Mouse (Mus musculus): Measurements from ENCODE around the gene Rogdi. TPM values are rescaled to one million over a fixed set of nuclear protein-coding genes. Genes with fewer than 3 reads are reported as not detected.

The Rogdi gene
- polyA plus RNA-seq, 1 experiment from 2014 or later, result 65.9 TPM

GRCm38 (mm10) chr16:5029847-5030246, 16.5 kb upstream of the Rogdi start:
- no peaks in the 10 kb centered on the region for H3K9me3 ChIP-seq (ENCODE audit: control insufficient read depth, low read length)
- H3K4me2 ChIP-seq, result no peak overlapping the region
- DNase-seq (ENCODE audit: low spot score), result no peak
- no peaks in the 10 kb centered on the region for H3K27me3 ChIP-seq (replicated peaks; ENCODE audit: control insufficient read depth, insufficient read depth, low read length)
- H3K36me3 ChIP-seq (ENCODE audit: control insufficient read depth, insufficient read depth, low read length), result peaks cover 59% of the 10 kb centered on the region
- no peak for ATAC-seq (replicated peaks; ENCODE audit: low FRiP score)
- WGBS, result 55% methylated on average over 2 of the region's 2 CpGs
- H3K27ac ChIP-seq (ENCODE audit: low read depth, low read length), result no peak overlapping the region
- no peak overlapping the region for H3K9ac ChIP-seq (ENCODE audit: low read depth, low read length)
- H3K4me1 ChIP-seq (replicated peaks; ENCODE audit: control insufficient read depth, insufficient read depth, low read length), result no peaks in the 10 kb centered on the region
- no peak overlapping the region for H3K4me3 ChIP-seq (ENCODE audit: low read depth, low read length)

GRCm38 (mm10) chr16:5024021-5024420, 10.7 kb upstream of the Rogdi start:
- 95% methylated on average over 3 of the region's 3 CpGs for WGBS
- no peak for ATAC-seq (replicated peaks; ENCODE audit: low FRiP score)
- DNase-seq (ENCODE audit: low spot score), result no peak

GRCm38 (mm10) chr16:5014578-5014977, 1.2 kb upstream of the Rogdi start:
- WGBS, result 82% methylated on average over 4 of the region's 4 CpGs
- Histone ChIP-seq H3K27ac (ENCODE audit: low read depth, low read length) (no peak overlapping the region), H3K9me3 (ENCODE audit: control insufficient read depth, low read length) (no peaks in the 10 kb centered on the region), H3K4me1 (replicated peaks; ENCODE audit: control insufficient read depth, insufficient read depth, low read length) (peaks cover 17% of the 10 kb centered on the region), H3K4me3 (ENCODE audit: low read depth, low read length) (no peak overlapping the region), H3K36me3 (ENCODE audit: control insufficient read depth, insufficient read depth, low read length) (peaks cover 31% of the 10 kb centered on the region), H3K4me2 (no peak overlapping the region), H3K27me3 (replicated peaks; ENCODE audit: control insufficient read depth, insufficient read depth, low read length) (no peaks in the 10 kb centered on the region), H3K9ac (ENCODE audit: low read depth, low read length) (no peak overlapping the region)
- no peak for ATAC-seq (replicated peaks; ENCODE audit: low FRiP score)
- no peak for DNase-seq (ENCODE audit: low spot score)

More at GRCm38 (mm10) chr16:5024021-5024420, 10.7 kb upstream of the Rogdi start:
- Histone ChIP-seq H3K27me3 (replicated peaks; ENCODE audit: control insufficient read depth, insufficient read depth, low read length) (no peaks in the 10 kb centered on the region), H3K4me3 (ENCODE audit: low read depth, low read length) (no peak overlapping the region), H3K4me1 (replicated peaks; ENCODE audit: control insufficient read depth, insufficient read depth, low read length) (no peaks in the 10 kb centered on the region), H3K36me3 (ENCODE audit: control insufficient read depth, insufficient read depth, low read length) (peaks cover 58% of the 10 kb centered on the region), H3K4me2 (no peak overlapping the region), H3K27ac (ENCODE audit: low read depth, low read length) (no peak overlapping the region), H3K9ac (ENCODE audit: low read depth, low read length) (no peak overlapping the region), H3K9me3 (ENCODE audit: control insufficient read depth, low read length) (no peaks in the 10 kb centered on the region)

- ATAC-seq (replicated peaks; ENCODE audit: low FRiP score), result peak; percentile 81
- DNase-seq (ENCODE audit: low spot score), result no peak
- H3K27ac ChIP-seq (ENCODE audit: low read depth, low read length), result peak overlapping the region; percentile 2; the same call in 1 of the 2 replicates
- H3K9ac ChIP-seq (ENCODE audit: low read depth, low read length), result peak overlapping the region; percentile 63
- H3K27me3 ChIP-seq (replicated peaks; ENCODE audit: control insufficient read depth, insufficient read depth, low read length), result no peaks in the 10 kb centered on the region
- no peaks in the 10 kb centered on the region for H3K9me3 ChIP-seq (ENCODE audit: control insufficient read depth, low read length)
- H3K4me2 ChIP-seq, result peak overlapping the region; percentile 98
- peaks cover 12% of the 10 kb centered on the region for H3K36me3 ChIP-seq (ENCODE audit: control insufficient read depth, insufficient read depth, low read length)
- peak overlapping the region; percentile 66 for H3K4me3 ChIP-seq (ENCODE audit: low read depth, low read length)
- 42% methylated on average over 13 of the region's 13 CpGs for WGBS
- H3K4me1 ChIP-seq (replicated peaks; ENCODE audit: control insufficient read depth, insufficient read depth, low read length), result peaks cover 17% of the 10 kb centered on the region
These were observed 1.0 kb downstream of the Rogdi start for GRCm38 (mm10) chr16:5012036-5013005.

GRCm38 (mm10) chr16:5011285-5011684, 2.1 kb downstream of the Rogdi start:
- DNase-seq (ENCODE audit: low spot score) (no peak), ATAC-seq (replicated peaks; ENCODE audit: low FRiP score) (no peak)
- H3K4me1 ChIP-seq (replicated peaks; ENCODE audit: control insufficient read depth, insufficient read depth, low read length), result peaks cover 17% of the 10 kb centered on the region
- no peak overlapping the region for H3K9ac ChIP-seq (ENCODE audit: low read depth, low read length)
- H3K4me3 ChIP-seq (ENCODE audit: low read depth, low read length), result no peak overlapping the region
- no peaks in the 10 kb centered on the region for H3K27me3 ChIP-seq (replicated peaks; ENCODE audit: control insufficient read depth, insufficient read depth, low read length)
- 57% methylated on average over 7 of the region's 7 CpGs for WGBS
- no peak overlapping the region for H3K27ac ChIP-seq (ENCODE audit: low read depth, low read length)
- H3K36me3 ChIP-seq (ENCODE audit: control insufficient read depth, insufficient read depth, low read length), result peaks cover 8% of the 10 kb centered on the region
- H3K9me3 ChIP-seq (ENCODE audit: control insufficient read depth, low read length), result no peaks in the 10 kb centered on the region
- H3K4me2 ChIP-seq, result no peak overlapping the region

GRCm38 (mm10) chr16:5010371-5010935, 2.9 kb downstream of the Rogdi start:
- 85% methylated on average over 10 of the region's 10 CpGs for WGBS
- ATAC-seq (replicated peaks; ENCODE audit: low FRiP score) (no peak), DNase-seq (ENCODE audit: low spot score) (no peak)
- Histone ChIP-seq H3K27ac (ENCODE audit: low read depth, low read length) (no peak overlapping the region), H3K4me3 (ENCODE audit: low read depth, low read length) (no peak overlapping the region), H3K36me3 (ENCODE audit: control insufficient read depth, insufficient read depth, low read length) (peaks cover 7% of the 10 kb centered on the region; the same call in 1 of the 2 replicates), H3K4me2 (peak overlapping the region; percentile 16; the same call in 1 of the 2 replicates), H3K4me1 (replicated peaks; ENCODE audit: control insufficient read depth, insufficient read depth, low read length) (peaks cover 17% of the 10 kb centered on the region), H3K9me3 (ENCODE audit: control insufficient read depth, low read length) (no peaks in the 10 kb centered on the region), H3K27me3 (replicated peaks; ENCODE audit: control insufficient read depth, insufficient read depth, low read length) (no peaks in the 10 kb centered on the region), H3K9ac (ENCODE audit: low read depth, low read length) (no peak overlapping the region)

GRCm38 (mm10) chr16:5008076-5008475, 5.3 kb downstream of the Rogdi start:
- Histone ChIP-seq H3K4me2 (no peak overlapping the region), H3K9ac (ENCODE audit: low read depth, low read length) (no peak overlapping the region), H3K27ac (ENCODE audit: low read depth, low read length) (peak overlapping the region; percentile 4; the same call in 1 of the 2 replicates), H3K36me3 (ENCODE audit: control insufficient read depth, insufficient read depth, low read length) (no peaks in the 10 kb centered on the region), H3K9me3 (ENCODE audit: control insufficient read depth, low read length) (no peaks in the 10 kb centered on the region), H3K27me3 (replicated peaks; ENCODE audit: control insufficient read depth, insufficient read depth, low read length) (no peaks in the 10 kb centered on the region), H3K4me3 (ENCODE audit: low read depth, low read length) (no peak overlapping the region), H3K4me1 (replicated peaks; ENCODE audit: control insufficient read depth, insufficient read depth, low read length) (peaks cover 17% of the 10 kb centered on the region)
- no peak for ATAC-seq (replicated peaks; ENCODE audit: low FRiP score)
- DNase-seq (ENCODE audit: low spot score), result no peak
- WGBS, result 80% methylated on average over 12 of the region's 12 CpGs

GRCm38 (mm10) chr16:5007492-5007891, 5.9 kb downstream of the Rogdi start:
- WGBS, result 52% methylated on average over 6 of the region's 6 CpGs
- no peak overlapping the region for H3K4me2 ChIP-seq
- H3K27ac ChIP-seq (ENCODE audit: low read depth, low read length), result no peak overlapping the region; the same call in 1 of the 2 replicates
- H3K27me3 ChIP-seq (replicated peaks; ENCODE audit: control insufficient read depth, insufficient read depth, low read length), result no peaks in the 10 kb centered on the region
- no peak for DNase-seq (ENCODE audit: low spot score)
- H3K36me3 ChIP-seq (ENCODE audit: control insufficient read depth, insufficient read depth, low read length), result no peaks in the 10 kb centered on the region
- H3K9me3 ChIP-seq (ENCODE audit: control insufficient read depth, low read length), result no peaks in the 10 kb centered on the region
- H3K4me3 ChIP-seq (ENCODE audit: low read depth, low read length), result no peak overlapping the region
- H3K9ac ChIP-seq (ENCODE audit: low read depth, low read length), result no peak overlapping the region
- ATAC-seq (replicated peaks; ENCODE audit: low FRiP score), result no peak; the same call in 1 of the 2 replicates
- H3K4me1 ChIP-seq (replicated peaks; ENCODE audit: control insufficient read depth, insufficient read depth, low read length), result peaks cover 13% of the 10 kb centered on the region
